Mouse (Mus musculus): ENCODE measurements around the gene Spdef. TPM values are rescaled to one million over a fixed set of nuclear protein-coding genes. Genes with fewer than 3 reads are reported as not detected.

The Spdef gene
- total RNA-seq (2021) = under 1 TPM; 0.16 to 0.38 TPM

DNA sequence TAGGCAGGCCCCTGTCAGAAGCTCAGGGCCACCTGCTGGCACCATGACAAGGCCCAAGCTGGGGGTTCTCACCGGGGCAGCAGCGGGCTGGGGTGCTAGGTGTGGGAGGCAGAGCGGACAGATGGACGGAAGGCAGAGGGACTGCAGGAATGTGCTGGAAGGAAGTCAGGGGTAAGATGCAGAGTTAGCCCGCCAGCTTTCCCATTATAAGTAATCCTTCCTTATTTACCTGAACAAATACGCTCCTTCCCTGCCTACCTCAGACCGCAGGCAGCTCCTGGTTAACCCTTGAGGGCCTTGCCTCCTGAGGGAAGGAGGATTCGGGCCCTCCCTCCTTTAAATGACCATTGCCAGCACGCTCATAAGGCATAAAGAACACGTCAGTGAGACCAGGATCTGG is at the start of gene Spdef:
Spdef (minus strand) TSS at position 186 of the 400 bp plus-strand sequence.
- DNase-seq = no peak

DNA sequence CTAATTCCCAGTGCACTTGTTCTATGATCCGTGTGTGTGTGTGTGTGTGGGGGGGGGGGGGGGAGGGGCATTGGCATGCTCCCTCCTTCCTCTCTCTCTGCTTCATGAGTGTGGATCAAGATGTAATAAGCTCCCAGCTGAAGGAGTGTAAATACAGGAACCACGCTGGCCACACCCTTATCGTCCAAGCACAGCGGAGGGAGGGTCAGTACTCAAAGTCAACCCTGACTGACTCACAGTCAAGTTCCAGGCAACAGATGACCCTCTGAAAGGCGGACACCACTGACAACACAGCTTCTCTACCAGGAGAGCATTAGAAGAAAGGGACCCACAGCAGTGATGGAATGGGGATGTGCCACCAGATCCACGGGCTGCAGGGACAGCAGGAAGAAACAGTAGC is 49.1 kb upstream of the Spdef start:
- no peak for DNase-seq

DNA sequence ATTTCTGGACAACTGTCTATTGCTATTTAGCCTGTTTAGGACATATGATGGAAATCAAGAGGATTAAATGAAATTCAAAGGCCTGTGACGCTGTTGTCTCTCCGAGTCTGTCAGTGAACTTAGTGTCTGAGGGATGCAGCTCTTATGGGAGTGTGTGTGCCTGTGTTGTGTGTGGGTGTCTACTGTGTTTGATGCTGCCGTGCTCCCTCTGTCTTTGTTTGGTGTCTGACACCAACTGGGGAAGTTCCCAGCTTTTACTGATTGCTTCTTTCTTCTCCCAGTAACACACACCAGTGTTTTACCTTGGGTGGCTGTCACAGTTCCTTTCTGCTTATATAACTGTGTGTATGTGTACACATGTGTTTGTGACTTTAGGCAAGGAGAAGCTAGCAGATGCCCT is 45.4 kb upstream of the Spdef start:
- no peak for DNase-seq

DNA sequence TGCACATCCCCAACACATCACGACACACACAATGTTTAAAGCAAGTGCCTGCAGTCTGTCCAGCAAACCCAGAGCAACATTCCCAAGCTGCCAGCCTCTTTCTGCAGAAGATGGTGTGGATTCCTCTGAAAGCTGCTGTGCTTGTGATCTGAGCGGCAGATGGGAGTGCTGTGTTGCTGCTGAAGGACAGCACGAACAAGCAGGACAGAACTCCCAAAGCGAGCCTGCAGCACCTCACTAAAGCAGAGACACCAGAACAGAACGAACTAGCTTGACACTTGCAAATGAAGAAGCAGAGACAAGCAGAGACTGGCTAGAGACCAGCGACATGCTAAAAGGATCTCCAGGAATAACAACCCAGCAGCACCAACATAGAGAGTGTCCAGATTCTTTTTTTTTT is 42.9 kb upstream of the Spdef start:
- DNase-seq = no peak

DNA sequence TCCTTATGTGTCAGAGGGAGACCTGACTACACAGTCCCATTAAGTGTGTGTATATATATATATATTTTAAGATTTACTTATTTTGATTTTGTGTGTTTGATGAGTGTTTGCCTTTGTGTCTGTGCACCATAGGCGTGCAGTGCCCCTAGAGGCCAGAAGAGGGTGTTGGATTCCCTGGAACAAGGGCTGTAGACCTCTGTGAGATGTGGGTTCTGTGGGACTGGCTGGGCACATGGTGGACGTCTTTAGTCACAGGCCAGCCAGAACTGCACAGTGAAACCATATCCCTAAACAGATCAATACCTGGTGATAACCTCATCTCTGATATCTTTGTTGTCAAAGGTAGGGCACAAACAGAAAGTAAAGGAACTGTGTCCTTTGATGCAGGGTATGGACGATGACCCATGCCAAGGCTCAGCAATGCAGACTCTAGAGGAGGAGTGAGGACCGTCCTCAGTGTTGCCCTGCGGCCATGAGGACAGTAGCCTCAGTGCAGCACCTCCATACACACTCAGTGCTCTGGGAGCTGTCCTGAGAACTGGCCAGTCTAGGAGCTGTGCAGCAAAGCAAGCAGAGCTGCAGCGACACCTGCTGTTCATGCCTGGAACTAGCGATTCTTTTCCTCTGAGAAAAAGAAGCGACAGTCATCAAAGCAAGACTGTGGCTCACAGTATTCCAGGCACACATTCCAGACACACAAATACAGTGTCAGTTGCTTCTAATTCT is 40.2 kb upstream of the Spdef start:
- DNase-seq = peak; percentile 79

DNA sequence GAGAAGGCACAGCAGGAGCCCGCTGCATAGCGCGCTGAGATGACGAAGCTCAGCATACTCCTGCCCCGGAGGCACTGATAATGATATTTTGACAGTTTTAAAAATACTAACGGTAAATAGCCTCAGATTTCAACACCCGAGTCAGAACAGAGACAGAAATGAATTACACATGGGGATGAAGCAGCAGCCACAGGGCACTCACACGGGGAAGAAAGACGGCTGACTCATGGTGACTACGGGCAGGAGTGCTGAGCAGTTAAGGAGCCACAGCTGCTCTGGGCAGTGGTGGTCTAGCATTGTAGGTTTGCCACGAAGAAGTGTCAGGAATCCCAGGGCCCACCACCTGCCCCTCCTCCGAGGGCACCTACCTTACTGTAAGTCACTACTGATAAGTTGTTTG is 38.8 kb upstream of the Spdef start:
- DNase-seq = no peak

DNA sequence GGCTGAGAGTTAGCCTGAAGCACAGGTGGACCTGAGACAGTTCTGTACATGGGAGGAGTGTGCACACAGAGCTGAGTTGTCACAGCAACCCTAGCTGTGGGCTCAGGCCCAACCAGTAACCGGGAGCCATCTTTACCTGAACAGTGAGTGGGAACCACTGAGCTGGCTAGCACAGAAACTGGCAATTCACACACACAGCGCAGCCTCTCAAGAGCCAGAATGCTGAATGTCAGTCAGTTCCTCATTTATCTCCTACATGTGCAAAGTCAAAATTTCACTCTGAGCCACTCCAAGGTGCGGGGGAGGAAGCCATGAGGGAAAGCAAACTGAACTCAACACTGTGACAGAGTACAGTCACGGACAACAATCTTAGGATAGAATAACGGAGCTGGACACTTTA is 38.4 kb upstream of the Spdef start:
- no peak for DNase-seq

DNA sequence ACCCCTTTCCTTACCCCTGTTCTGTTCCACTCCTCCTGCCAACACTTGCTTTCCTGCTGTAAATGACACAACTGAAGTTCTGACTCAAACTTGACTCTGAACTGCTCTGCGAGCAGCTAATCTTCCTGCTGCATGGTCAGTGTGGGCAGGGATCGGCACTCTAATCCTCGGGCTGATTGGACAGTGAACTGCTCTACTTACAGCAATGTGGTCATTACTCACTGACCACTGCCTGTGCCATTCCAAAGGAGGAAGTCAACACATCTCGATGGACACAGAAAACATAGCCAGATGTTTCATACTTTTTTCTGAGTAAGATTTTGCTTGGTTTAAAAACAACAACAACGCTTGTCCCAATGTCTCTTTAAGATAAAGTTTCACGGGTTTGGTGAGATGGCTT is 36.3 kb upstream of the Spdef start:
- DNase-seq = no peak

DNA sequence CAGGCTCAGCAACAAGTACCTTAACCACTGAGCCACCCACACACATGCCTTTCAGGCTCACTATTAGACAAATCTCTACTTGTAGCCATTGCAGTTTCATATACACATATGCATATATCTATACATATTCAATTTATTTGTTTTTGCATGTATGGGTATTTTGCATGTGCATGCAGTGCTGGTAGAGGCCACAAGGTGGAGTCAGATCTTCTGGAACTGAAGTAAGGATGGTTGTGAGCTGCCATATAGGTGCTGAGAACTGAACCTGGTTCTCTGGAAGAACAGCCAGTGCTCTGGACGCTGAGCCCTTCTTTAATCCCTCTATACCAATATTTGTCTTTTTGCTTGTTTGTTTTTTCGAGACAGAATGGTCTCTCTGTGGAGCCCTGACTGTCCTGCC is 35.7 kb upstream of the Spdef start:
- no peak for DNase-seq

DNA sequence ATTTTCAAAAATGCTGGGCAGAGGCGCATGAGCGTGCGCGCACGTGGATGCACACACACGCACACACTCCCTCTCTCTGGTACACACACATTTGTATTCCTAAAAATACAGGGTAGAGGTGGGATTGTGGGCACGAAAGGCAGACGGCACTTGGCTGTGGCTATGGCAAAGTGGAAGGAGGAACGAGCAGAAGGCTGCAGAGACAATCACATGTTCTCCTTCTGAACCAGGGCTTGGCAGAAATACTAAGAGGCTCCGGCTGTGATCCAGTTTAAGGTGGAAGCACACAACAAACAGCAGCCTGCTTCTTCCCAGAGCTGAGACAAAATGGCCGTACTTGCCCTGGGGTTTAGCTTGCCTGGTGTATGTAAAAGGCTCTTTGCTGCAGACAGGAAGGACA is 34.1 kb upstream of the Spdef start:
- no peak for DNase-seq

DNA sequence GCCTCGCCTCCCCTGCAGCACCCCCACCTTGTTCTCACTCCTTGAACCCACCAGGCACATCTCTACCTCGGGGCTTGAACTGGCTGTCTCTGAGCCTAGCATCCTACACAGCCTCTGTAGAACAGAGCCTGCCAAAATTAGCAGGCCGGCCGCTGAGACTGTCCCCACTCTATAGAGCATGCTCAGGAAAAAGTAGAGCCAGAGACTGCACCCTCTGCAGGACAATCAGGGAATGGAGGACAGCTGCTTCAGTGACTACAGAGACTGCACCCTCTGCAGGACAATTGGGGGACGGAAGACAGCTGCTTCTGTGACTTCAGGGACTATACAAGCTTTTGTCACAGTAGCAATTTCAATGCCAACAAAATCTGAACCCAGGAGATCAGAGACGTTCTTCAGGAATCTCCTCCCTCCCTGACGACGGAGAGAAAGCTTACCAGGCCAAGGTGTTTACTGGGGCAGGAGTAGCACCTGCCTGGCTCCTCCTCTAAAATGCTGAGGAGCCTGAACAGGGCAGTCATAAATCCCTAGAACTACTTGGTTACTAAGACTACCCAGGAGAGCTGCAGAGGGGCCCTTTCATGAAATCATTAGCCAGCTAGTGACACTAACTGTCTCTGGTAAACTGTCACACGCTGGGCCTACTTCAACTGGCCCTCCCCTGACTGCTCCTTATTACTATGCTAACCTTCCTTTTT is 33.0 kb upstream of the Spdef start:
- peak; percentile 89 for DNase-seq

DNA sequence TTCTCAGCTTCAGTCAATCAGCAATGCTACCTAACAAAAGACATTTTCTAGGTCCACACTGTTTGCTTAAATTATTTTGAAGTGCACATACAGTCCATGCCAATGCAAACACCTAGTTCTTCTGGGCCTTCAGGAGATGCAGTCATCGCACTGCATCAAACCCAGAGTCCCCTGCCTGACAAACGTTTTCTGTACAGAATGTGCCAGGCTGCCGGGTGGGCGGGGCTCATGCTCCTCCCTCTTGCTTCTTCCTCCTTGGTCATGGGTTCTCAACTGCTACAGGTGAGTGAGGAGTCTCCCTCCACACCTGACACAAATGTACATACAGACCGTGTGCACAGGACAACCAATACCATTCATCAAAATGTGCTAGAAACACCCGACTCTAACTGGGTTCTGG is 31.4 kb upstream of the Spdef start:
- DNase-seq = no peak

DNA sequence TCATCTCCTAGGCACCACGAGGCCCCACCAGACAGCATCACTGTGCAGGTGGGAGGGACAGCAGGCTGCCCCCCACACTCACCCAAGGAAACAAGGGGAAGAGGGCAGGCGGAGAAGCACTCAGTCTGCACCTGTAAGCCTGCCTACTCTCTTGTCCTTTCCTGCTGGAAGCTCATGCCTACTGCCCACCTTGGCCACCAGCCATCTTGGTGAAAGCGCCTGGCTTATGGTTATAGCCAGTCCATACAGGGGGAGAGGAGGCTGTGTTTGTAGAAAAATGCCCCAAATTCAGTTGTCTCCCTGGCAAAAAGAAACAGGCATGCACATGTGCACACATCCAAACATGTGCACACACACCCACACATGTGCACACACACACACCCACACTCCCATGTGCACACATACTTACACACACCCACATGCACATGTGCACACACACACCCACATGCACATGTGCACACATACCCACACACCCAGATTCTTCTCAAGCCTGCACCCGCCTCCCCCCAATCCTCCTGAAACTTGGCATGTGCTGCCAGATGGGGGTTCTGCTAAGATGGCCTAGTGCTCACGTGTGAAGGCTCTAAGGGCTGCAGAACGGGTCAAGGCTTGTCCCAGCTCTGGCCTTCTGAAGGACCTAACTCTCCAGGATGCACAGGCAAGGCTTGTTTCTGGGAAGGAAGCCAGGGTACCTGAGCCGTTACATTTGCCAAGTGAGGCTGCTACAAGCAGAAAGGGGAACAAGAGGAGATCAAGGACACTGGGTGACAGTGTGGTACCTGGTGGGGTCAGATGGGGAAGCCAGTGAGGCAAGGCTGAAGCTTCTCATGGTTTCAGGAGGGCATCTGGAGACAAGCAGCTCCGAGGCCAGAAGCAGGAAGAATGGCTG is 22.8 kb upstream of the Spdef start:
- DNase-seq = no peak

DNA sequence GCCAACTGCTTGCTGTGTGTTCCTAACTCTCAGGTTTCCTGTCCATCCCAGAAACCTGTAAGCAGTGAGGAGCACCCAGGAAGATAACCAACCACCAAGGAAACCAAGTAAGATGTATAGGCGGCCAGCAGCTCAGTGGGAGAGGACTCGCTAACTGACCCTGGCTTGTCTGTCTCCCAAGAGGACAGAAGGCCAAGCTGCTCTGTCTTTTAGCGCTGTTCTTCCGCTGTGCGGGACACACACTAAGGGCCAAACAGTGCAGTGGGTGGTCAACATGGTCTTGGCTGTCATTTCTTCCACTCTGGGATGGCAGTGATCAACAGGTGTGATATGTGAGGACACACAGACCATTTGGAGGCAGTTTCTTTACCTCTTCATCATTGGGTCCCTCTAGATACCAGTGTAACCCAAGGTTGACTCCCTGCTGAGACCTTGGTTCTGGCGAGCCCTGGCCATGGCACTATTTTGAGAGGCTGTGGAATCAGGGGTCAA is 21.7 kb upstream of the Spdef start:
- DNase-seq = no peak

DNA sequence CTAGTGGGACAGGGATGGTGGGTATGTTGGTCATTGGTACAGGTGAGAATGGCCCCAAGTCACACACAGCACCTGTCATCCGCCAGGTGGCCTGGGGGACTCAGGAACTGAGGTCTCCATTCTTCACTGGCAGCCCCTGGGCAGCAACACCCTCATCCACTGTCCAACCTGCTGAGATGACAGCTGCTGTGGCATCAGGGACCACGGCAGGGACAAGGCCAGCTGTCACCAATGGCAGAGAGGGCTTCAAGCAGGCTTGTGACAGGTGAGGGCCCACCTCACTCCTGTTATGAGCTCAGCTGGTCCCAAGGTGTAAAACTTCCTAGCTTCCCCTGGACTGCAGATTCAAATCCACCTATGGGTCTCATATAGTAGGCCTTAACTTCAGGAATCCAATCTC is 19.4 kb upstream of the Spdef start:
- DNase-seq = no peak

DNA sequence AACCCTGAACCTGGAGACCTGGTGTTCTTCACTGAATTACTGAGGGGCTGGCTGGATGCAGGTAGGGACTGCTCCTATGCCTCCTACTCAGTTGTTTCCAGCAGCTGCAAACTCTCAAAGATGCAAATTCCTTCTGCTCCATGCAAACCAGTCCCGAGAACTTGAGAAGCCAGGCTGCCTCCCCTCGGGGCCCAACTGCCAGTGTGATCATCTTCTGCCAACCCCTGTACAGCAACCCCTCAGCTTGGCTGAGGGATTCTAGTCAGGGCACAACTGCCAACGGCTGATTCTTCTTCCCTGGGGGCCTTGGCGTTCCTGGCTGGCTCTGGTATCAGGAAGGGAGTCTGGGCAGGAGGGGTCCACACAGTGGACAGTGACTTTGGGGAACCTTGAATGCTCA is 17.7 kb upstream of the Spdef start:
- DNase-seq = no peak

DNA sequence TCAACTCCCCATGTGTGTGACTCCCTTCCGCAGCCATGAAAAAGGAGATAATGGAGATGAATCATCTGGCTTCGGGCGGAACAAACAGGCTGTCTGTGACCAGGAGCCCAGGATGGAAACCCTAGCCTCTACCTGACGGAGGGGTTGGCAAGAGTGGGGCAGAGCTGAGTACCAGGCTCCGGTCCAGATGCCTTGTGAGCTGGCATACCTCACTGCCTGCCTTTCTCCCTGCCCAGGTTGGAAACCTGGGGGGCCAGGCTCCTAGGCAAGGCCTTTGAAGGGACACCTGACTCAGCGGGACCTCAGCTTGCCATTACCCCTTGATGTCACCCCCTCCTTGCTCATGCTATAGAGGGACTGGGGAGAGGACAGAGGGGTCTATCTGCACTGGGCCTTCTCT is 12.2 kb upstream of the Spdef start:
- no peak for DNase-seq

DNA sequence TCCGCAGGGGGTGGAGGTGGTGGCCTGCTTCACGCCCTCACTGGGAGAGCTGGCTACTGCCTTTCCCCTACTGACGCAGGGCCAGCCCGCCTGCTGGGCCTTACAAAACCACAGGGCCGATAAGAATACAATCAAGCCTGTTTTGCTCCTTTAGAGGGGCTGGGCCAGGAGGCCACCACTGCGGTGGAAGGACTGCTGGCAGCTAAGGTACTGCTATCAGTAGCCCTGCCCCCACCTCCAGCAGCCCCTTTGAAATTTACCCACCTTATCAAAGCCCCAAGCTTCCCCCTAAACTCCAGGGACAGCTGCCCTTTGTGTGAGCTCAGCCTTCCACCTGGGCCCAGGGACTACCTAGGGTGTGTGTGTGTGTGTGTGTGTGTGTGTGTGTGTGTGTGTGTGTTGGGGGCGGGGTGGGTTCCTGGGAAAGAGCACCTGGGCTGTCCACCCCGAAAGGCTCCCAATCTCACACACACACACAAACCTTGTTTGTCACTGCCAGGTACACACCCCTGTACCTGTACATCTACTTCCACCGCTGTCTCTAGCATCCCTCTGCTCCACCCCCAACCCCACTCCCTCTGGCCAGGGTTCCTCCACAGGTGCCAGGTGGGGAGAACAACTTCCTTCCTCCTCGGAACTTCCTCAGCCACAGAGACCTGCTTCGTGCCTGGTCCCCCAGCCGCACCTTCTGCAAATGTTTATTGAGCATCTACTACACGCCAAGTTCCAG is 5.8 kb upstream of the Spdef start:
- no peak for DNase-seq

DNA sequence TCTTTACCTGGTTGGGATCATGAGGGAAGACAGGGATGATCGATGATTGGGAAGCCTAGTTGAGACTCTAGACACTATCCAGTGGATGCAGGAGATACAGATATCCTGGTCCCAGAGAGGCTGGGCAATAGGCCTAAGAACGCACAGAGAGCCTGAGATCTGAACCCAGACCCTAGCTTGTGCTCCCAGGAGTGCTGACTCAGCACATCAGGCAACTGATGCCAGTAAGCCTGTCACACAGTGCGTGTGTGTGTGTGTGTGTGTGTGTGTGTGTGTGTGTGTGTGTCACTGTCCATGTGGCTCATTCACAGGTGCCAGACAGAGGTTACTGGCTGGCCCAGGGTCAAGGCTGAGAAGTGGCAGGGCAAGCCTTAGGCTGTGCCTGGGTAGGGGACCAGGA is 3.9 kb upstream of the Spdef start:
- no peak for DNase-seq

DNA sequence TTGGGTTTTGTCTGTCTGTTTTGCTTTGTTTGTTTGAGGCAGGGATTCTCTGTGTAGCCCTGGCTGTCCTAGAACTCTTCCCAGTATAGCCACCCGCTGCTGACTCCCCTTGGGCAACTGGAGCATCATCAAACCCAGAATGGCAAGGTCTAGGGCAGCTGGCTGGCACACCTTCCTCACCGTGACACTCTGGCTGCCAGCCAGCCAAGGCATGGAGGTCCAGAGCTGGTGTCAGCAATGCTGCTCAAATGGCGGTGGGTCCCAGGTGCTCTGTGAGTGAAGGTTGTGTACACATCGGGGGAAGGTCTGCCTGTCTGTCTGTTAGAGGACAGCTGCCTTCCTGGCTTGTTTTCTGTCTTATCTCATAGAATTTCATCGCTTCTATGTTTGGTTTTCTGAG is 3.4 kb upstream of the Spdef start:
- no peak for DNase-seq

DNA sequence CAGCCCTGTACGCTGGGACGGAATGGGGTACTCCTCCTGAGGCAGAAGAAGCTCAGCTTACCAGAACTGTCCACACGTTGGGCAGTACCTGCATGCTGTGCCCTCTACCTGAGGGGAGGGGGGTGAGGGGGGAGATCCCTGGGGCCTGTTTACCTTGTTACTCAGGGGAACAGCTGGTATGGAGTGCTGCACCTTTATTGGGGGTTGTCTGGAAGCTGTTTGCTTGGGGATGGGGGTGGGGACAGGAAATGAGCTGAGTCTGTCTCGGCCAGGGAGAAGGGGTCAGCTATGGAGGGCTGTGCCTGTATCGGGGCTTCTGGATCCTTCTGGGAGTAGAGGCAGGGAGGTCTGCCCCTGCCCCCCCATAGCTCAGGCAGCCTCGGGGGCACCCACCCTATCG is 2.2 kb downstream of the Spdef start:
- DNase-seq = no peak

DNA sequence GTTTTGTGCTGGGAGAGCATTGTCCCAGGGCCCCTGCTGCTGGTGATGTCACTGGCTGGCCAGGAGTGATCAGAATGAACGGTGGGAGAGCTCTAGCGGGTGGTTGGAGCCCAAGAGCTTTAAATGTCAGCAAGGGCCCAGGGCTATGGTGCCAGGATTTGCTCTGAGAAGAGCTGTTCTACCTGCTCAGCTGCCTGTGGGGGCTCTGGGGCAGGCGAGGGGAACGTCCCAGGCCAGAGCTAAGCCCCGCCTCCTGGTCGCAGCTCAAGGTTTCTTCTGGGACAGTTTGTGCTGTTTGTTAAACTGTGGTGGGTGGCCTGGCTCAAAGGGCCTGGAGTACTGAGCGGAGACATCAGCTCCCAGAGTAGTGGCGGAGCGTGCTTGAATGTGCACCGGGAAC is 3.3 kb downstream of the Spdef start:
- no peak for DNase-seq

DNA sequence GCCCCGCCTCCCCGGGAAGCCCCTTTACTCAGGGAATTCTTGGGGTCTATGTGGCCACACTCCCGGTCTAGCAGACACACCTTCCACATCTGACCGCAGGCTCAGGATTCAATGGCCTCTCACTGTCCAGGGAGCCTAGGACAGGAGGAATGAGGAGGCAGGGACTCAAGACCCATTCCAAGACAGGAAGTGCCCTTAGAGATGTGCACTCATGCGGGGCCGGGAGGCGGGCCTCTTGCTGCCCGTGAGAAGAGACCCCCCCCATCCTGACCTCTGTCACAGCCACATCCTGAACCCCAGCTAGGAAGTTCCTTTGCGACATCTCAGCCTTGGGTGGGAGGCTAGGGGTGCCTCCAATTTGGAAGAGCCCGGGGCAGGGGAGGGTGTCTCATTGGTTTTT is 3.7 kb downstream of the Spdef start:
- DNase-seq = no peak
